In genomic region chr11:94839133-94839532, GRCm38 (mm10) we compare ENCODE assay signal across 19 mouse cellular contexts. TPM values are rescaled to one million over a fixed set of nuclear protein-coding genes. Genes with fewer than 3 reads are reported as not detected.
DNase-seq lines count a peak whose midpoint lies in the region; ATAC-seq and TF ChIP-seq lines count a peak whose summit lies in the region.
"Had no signal": no experiment of that assay in that cellular context is flagged by ENCODE, and none has a peak within 500 bp of the region (broad histone marks: within the 10 kb centered on the region; RNA-seq: fewer than 3 reads in every experiment).

No protein-coding gene starts in this region.

- H3K4me2 ChIP-seq in intestine, postnatal 0 days (replicated peaks; ENCODE audit: low read depth), result no peak overlapping the region
- H3K4me2 ChIP-seq in intestine, embryonic 16.5 days (ENCODE audit: low read depth, low read length), result no peak overlapping the region
- no peak overlapping the region for H3K4me2 ChIP-seq in midbrain, embryonic 14.5 days (ENCODE audit: low read length)
- no peak overlapping the region for H3K4me2 ChIP-seq in midbrain, embryonic 15.5 days
- H3K4me2 ChIP-seq: embryonic facial prominence, embryonic 15.5 days; heart, embryonic 11.5 days; midbrain, embryonic 12.5 days; neural tube, embryonic 13.5 days had no signal

- H3K4me3 ChIP-seq in intestine, postnatal 0 days (ENCODE audit: low read depth, low read length), result no peak overlapping the region
- H3K4me3 ChIP-seq in intestine, embryonic 16.5 days (ENCODE audit: low read length), result no peak overlapping the region
- H3K4me3 ChIP-seq in midbrain, embryonic 14.5 days (replicated peaks; ENCODE audit: low read depth, low read length), result no peak overlapping the region
- H3K4me3 ChIP-seq in midbrain, embryonic 15.5 days, result no peak overlapping the region
- H3K4me3 ChIP-seq: embryonic facial prominence, embryonic 15.5 days; gastrocnemius, adult 2 months; midbrain, embryonic 12.5 days; neural tube, embryonic 13.5 days had no signal

- no peak overlapping the region for H3K9ac ChIP-seq in intestine, postnatal 0 days (ENCODE audit: low read depth, low read length)
- H3K9ac ChIP-seq in intestine, embryonic 16.5 days (ENCODE audit: low read depth, low read length), result no peak overlapping the region
- no peak overlapping the region for H3K9ac ChIP-seq in midbrain, embryonic 14.5 days (replicated peaks; ENCODE audit: low read length)
- no peak overlapping the region for H3K9ac ChIP-seq in midbrain, embryonic 15.5 days
- H3K9ac ChIP-seq: embryonic facial prominence, embryonic 15.5 days; midbrain, embryonic 12.5 days; neural tube, embryonic 13.5 days had no signal

- TF ChIP-seq CTCF in intestine, postnatal 0 days (IDR thresholded peaks at IDR 0.05; ENCODE audit: low read depth), result peak; percentile 70

- H3K27ac ChIP-seq in intestine, postnatal 0 days (ENCODE audit: low read depth, low read length), result no peak overlapping the region
- no peak overlapping the region for H3K27ac ChIP-seq in intestine, embryonic 16.5 days (ENCODE audit: low read length)
- H3K27ac ChIP-seq in midbrain, embryonic 14.5 days (replicated peaks; ENCODE audit: low read depth, low read length), result no peak overlapping the region
- no peak overlapping the region for H3K27ac ChIP-seq in midbrain, embryonic 15.5 days
- H3K27ac ChIP-seq: embryonic facial prominence, embryonic 15.5 days; gastrocnemius, adult 2 months; midbrain, embryonic 12.5 days; neural tube, embryonic 13.5 days had no signal

- peaks cover 3% of the 10 kb centered on the region; the same call in 1 of the 2 replicates for H3K9me3 ChIP-seq in intestine, postnatal 0 days (ENCODE audit: control insufficient read depth)
- H3K9me3 ChIP-seq in intestine, embryonic 16.5 days (ENCODE audit: control insufficient read depth, low read length), result no peaks in the 10 kb centered on the region
- no peaks in the 10 kb centered on the region for H3K9me3 ChIP-seq in midbrain, embryonic 14.5 days (ENCODE audit: control insufficient read depth, low read length)
- no peaks in the 10 kb centered on the region for H3K9me3 ChIP-seq in midbrain, embryonic 15.5 days
- H3K9me3 ChIP-seq: embryonic facial prominence, embryonic 15.5 days; neural tube, embryonic 13.5 days had no signal

- no peaks in the 10 kb centered on the region for H3K27me3 ChIP-seq in intestine, postnatal 0 days (replicated peaks; ENCODE audit: control insufficient read depth, insufficient read depth, low read length)
- no peaks in the 10 kb centered on the region for H3K27me3 ChIP-seq in intestine, embryonic 16.5 days (replicated peaks; ENCODE audit: control insufficient read depth, insufficient read depth, low read length)
- no peaks in the 10 kb centered on the region for H3K27me3 ChIP-seq in midbrain, embryonic 14.5 days (ENCODE audit: control insufficient read depth, insufficient read depth, low read length)
- H3K27me3 ChIP-seq in midbrain, embryonic 15.5 days (replicated peaks), result no peaks in the 10 kb centered on the region
- H3K27me3 ChIP-seq: embryonic facial prominence, embryonic 15.5 days; midbrain, embryonic 12.5 days; neural tube, embryonic 13.5 days had no signal

- peak; percentile 7 for DNase-seq in adrenal gland, postnatal 10 days
- no peak for DNase-seq in adrenal gland, postnatal 25 days
- peak; percentile 8 for DNase-seq in midbrain, embryonic 14.5 days
- DNase-seq in retina, postnatal 1 day, result peak; percentile 29
- DNase-seq in cerebellum, adult 11 months, result no peak
- DNase-seq: gastrocnemius, adult 2 months; kidney, adult 9 months; right cerebral cortex, postnatal 14 days had no signal

- no peak for ATAC-seq in intestine, postnatal 0 days
- no peak for ATAC-seq in intestine, embryonic 16.5 days
- ATAC-seq in midbrain, embryonic 14.5 days (ENCODE audit: low FRiP score, low TSS enrichment), result no peak
- no peak for ATAC-seq in midbrain, embryonic 15.5 days (replicated peaks)
- ATAC-seq: forebrain, embryonic 14.5 days had no signal

- H3K4me1 ChIP-seq in intestine, postnatal 0 days (replicated peaks; ENCODE audit: control insufficient read depth, insufficient read depth, low read length), result no peaks in the 10 kb centered on the region
- H3K4me1 ChIP-seq in intestine, embryonic 16.5 days (ENCODE audit: control insufficient read depth, insufficient read depth, low read length), result no peaks in the 10 kb centered on the region
- H3K4me1 ChIP-seq in midbrain, embryonic 14.5 days (ENCODE audit: control insufficient read depth, insufficient read depth, low read length), result no peaks in the 10 kb centered on the region
- no peaks in the 10 kb centered on the region for H3K4me1 ChIP-seq in midbrain, embryonic 15.5 days
- H3K4me1 ChIP-seq: embryonic facial prominence, embryonic 15.5 days; midbrain, embryonic 12.5 days; neural tube, embryonic 13.5 days had no signal

- H3K36me3 ChIP-seq in intestine, postnatal 0 days (ENCODE audit: control insufficient read depth, insufficient read depth), result no peaks in the 10 kb centered on the region
- no peaks in the 10 kb centered on the region for H3K36me3 ChIP-seq in intestine, embryonic 16.5 days (ENCODE audit: control insufficient read depth, insufficient read depth, low read length)
- no peaks in the 10 kb centered on the region for H3K36me3 ChIP-seq in midbrain, embryonic 14.5 days (ENCODE audit: control insufficient read depth, insufficient read depth, low read length)
- H3K36me3 ChIP-seq in midbrain, embryonic 15.5 days (replicated peaks), result no peaks in the 10 kb centered on the region
- H3K36me3 ChIP-seq: embryonic facial prominence, embryonic 15.5 days; midbrain, embryonic 12.5 days; neural tube, embryonic 13.5 days had no signal

RNA-seq across cellular contexts. Expression of gene Tmem92, which starts 56.6 kb away (rescaled TPM):
- not detected for total RNA-seq in adrenal gland, postnatal 10 days (2021)
- total RNA-seq in adrenal gland, postnatal 25 days (2021), result not detected in 2 replicates
- not detected in 2 replicates for polyA plus RNA-seq in intestine, postnatal 0 days (2015; fragmentation: Nextera tagmentation; extraction: Ambion mirVana)
- polyA plus RNA-seq in intestine, embryonic 16.5 days (2015; fragmentation: Nextera tagmentation; extraction: Ambion mirVana), result 0.11 TPM in 1 of 2 replicates, not detected in the other
- not detected in 2 replicates for polyA plus RNA-seq in midbrain, embryonic 14.5 days (2014; fragmentation: Nextera tagmentation; extraction: Ambion mirVana)
- polyA plus RNA-seq in midbrain, embryonic 15.5 days (2015; fragmentation: Nextera tagmentation; extraction: Ambion mirVana), result not detected in 2 replicates
- total RNA-seq: gastrocnemius, adult 2 months; hematopoietic stem cell, adult 5-6 weeks; layer of hippocampus, postnatal 14 days had no signal
- polyA plus RNA-seq: embryonic facial prominence, embryonic 15.5 days; forebrain, embryonic 14.5 days; heart, embryonic 11.5 days; limb, embryonic 14.5 days; midbrain, embryonic 12.5 days; neural tube, embryonic 13.5 days had no signal

Comparison
In these comparisons a context has a peak if more than half of its experiments do, and no peak if none do; other contexts are left out.
1. DNase-seq: peak in adrenal gland, postnatal 10 days (single experiment), midbrain, embryonic 14.5 days (single experiment) and retina, postnatal 1 day (single experiment); none in adrenal gland, postnatal 25 days (single experiment) and cerebellum, adult 11 months (single experiment).